Mouse (Mus musculus) CH12.LX (cell line): ENCODE measurements around the gene Hoxd12. TPM values are rescaled to one million over a fixed set of nuclear protein-coding genes. Genes with fewer than 3 reads are reported as not detected.

Source experiments
- DNase-seq: peaks from one replicate; pipeline ENCODE4 v3.0.0-alpha.2; 2013; ENCODE audit errors: extremely low read depth
- H3K27ac ChIP-seq: 2 replicates; pipeline ENCODE4 v1.5.1; 2012; ENCODE audit warnings: low read depth, mild to moderate bottlenecking, control low read depth, moderate library complexity; ENCODE audit not compliant: insufficient read depth
- H3K27me3 ChIP-seq: replicated peaks from 2 replicates; pipeline ENCODE3; 2012; ENCODE audit warnings: inconsistent platforms
- H3K36me3 ChIP-seq, 2 experiments: replicated peaks in 1 of 2; 2 replicates each; pipeline versions ENCODE3 to v1.6.1; 2012; ENCODE audit warnings: inconsistent platforms in 1 of 2, low read length in 1 of 2, mild to moderate bottlenecking in 1 of 2, mixed read lengths in 1 of 2, moderate library complexity in 1 of 2; ENCODE audit not compliant: control insufficient read depth in 1 of 2, insufficient read depth in 1 of 2
- H3K4me1 ChIP-seq, 2 experiments: 2 replicates each; pipeline ENCODE4 v1.6.1; 2012; ENCODE audit warnings: inconsistent platforms in 1 of 2, moderate library complexity in 1 of 2; ENCODE audit not compliant: insufficient read depth in 2 of 2, control insufficient read depth in 1 of 2
- H3K4me2 ChIP-seq: 2 replicates; pipeline ENCODE4 v1.6.1; 2012; ENCODE audit warnings: low read depth, mild to moderate bottlenecking, control low read depth; ENCODE audit not compliant: poor library complexity, insufficient read depth, severe bottlenecking
- H3K4me3 ChIP-seq, 3 experiments: fragments of 150-350 bp in 1 of 3; sonication (generic) in 1 of 3; replicated peaks in 1 of 3; 2 replicates each; pipeline versions ENCODE3 to v1.5.1; 2011 to 2012; ENCODE audit warnings: low read depth in 2 of 3, low read length in 2 of 3, mild to moderate bottlenecking in 2 of 3, moderate library complexity in 2 of 3, control low read depth in 1 of 3, improper control_type of control experiment in 1 of 3, inconsistent platforms in 1 of 3, mixed read lengths in 1 of 3; ENCODE audit not compliant: poor library complexity in 1 of 3
- H3K79me2 ChIP-seq: replicated peaks from 2 replicates; pipeline ENCODE4 v1.6.1; 2012; ENCODE audit warnings: mild to moderate bottlenecking, moderate library complexity; ENCODE audit not compliant: control insufficient read depth, poor library complexity, insufficient read depth, severe bottlenecking; ENCODE audit errors: extremely low read depth
- H3K9ac ChIP-seq: 2 replicates; pipeline ENCODE4 v1.6.1; 2012; ENCODE audit warnings: low read depth, mild to moderate bottlenecking, control low read depth, moderate library complexity; ENCODE audit not compliant: insufficient read depth
- H3K9me3 ChIP-seq: replicated peaks from 2 replicates; pipeline ENCODE3; 2012; ENCODE audit warnings: low read length, inconsistent platforms, mixed read lengths
- BHLHE40 ChIP-seq: IDR thresholded peaks from 2 replicates; pipeline ENCODE4 v1.6.1; 2011; ENCODE audit warnings: mild to moderate bottlenecking, low read depth, low read length, improper control_type of control experiment
- CHD2 ChIP-seq: IDR thresholded peaks from 2 replicates; pipeline ENCODE4 v1.6.1; 2011; ENCODE audit warnings: low read length, improper control_type of control experiment
- CTCF ChIP-seq, 2 experiments: IDR thresholded peaks in 1 of 2; conservative IDR thresholded peaks in 1 of 2; 2 replicates each; pipeline ENCODE4 v1.5.1; 2011 to 2012; ENCODE audit warnings: low read depth in 2 of 2, low read length in 2 of 2, improper control_type of control experiment in 1 of 2, inconsistent platforms in 1 of 2, mild to moderate bottlenecking in 1 of 2, moderate library complexity in 1 of 2
- E2F4 ChIP-seq: IDR thresholded peaks from 2 replicates; pipeline ENCODE4 v1.6.1; 2011; ENCODE audit warnings: low read depth, low read length, improper control_type of control experiment; ENCODE audit not compliant: insufficient replicate concordance
- GABPA ChIP-seq: IDR thresholded peaks from 2 replicates; pipeline ENCODE4 v1.6.1; 2012; ENCODE audit warnings: low read depth, low read length, improper control_type of control experiment, inconsistent platforms; ENCODE audit not compliant: insufficient replicate concordance
- HCFC1 ChIP-seq: IDR thresholded peaks from 2 replicates; pipeline ENCODE4 v1.6.1; 2012; ENCODE audit warnings: low read depth, mild to moderate bottlenecking, inconsistent platforms, low read length, improper control_type of control experiment
- IRF4 ChIP-seq: IDR thresholded peaks from 2 replicates; pipeline ENCODE4 v1.6.1; 2014; ENCODE audit warnings: low read depth, mild to moderate bottlenecking, inconsistent platforms, low read length, improper control_type of control experiment
- JUN ChIP-seq: IDR thresholded peaks from 2 replicates; pipeline ENCODE4 v1.6.1; 2011; ENCODE audit warnings: low read depth, mild to moderate bottlenecking, low read length, improper control_type of control experiment, moderate library complexity; ENCODE audit not compliant: insufficient read depth
- JUND ChIP-seq: conservative IDR thresholded peaks from 2 replicates; pipeline ENCODE4 v1.6.1; 2011; ENCODE audit warnings: low read depth, low read length, improper control_type of control experiment
- MEF2A ChIP-seq: IDR thresholded peaks from 2 replicates; pipeline ENCODE4 v1.6.1; 2014; ENCODE audit warnings: low read depth, mild to moderate bottlenecking, inconsistent platforms, low read length, improper control_type of control experiment, borderline replicate concordance
- MXI1 ChIP-seq: IDR thresholded peaks from 2 replicates; pipeline ENCODE4 v1.6.1; 2011; ENCODE audit warnings: mild to moderate bottlenecking, low read depth, low read length, improper control_type of control experiment
- PAX5 ChIP-seq: IDR thresholded peaks from 2 replicates; pipeline ENCODE4 v1.6.1; 2012; ENCODE audit warnings: low read length, inconsistent platforms, mixed read lengths
- POLR2AphosphoS2 ChIP-seq: IDR thresholded peaks from 2 replicates; pipeline ENCODE4 v1.6.1; 2011; ENCODE audit warnings: low read depth, low read length, improper control_type of control experiment
- RAD21 ChIP-seq: IDR thresholded peaks from 2 replicates; pipeline ENCODE4 v1.6.1; 2011; ENCODE audit warnings: low read depth, mild to moderate bottlenecking, low read length, improper control_type of control experiment, moderate library complexity
- RCOR1 ChIP-seq: conservative IDR thresholded peaks from 2 replicates; pipeline ENCODE4 v1.6.1; 2012; ENCODE audit warnings: low read depth, mild to moderate bottlenecking, inconsistent platforms, low read length, improper control_type of control experiment
- SIN3A ChIP-seq: IDR thresholded peaks from 2 replicates; pipeline ENCODE4 v1.6.1; 2012; ENCODE audit warnings: low read length, improper control_type of control experiment, inconsistent platforms
- SMC3 ChIP-seq: IDR thresholded peaks from 2 replicates; pipeline ENCODE4 v1.6.1; 2011; ENCODE audit warnings: low read depth, low read length, improper control_type of control experiment
- UBTF ChIP-seq: IDR thresholded peaks from 2 replicates; pipeline ENCODE4 v1.6.1; 2012; ENCODE audit warnings: low read depth, mild to moderate bottlenecking, inconsistent platforms, low read length, improper control_type of control experiment, moderate library complexity
- USF1 ChIP-seq: IDR thresholded peaks from 2 replicates; pipeline ENCODE4 v1.6.1; 2014; ENCODE audit warnings: low read depth, mild to moderate bottlenecking, inconsistent platforms, low read length, improper control_type of control experiment
- ZC3H11A ChIP-seq: IDR thresholded peaks from 2 replicates; pipeline ENCODE4 v1.6.1; 2012; ENCODE audit warnings: low read depth, mild to moderate bottlenecking, inconsistent platforms, low read length, improper control_type of control experiment
- ZMIZ1 ChIP-seq: IDR thresholded peaks from 2 replicates; pipeline ENCODE4 v1.6.1; 2012; ENCODE audit warnings: low read depth, mild to moderate bottlenecking, inconsistent platforms, low read length, improper control_type of control experiment
- ZNF384 ChIP-seq: IDR thresholded peaks from 2 replicates; pipeline ENCODE4 v1.6.1; 2012; ENCODE audit warnings: low read depth, low read length, improper control_type of control experiment, inconsistent platforms
- dilution Hi-C: fragments of 300-500 bp; cut with MboI; formaldehyde crosslinking; loops from 2 replicates; pipeline ENCODE4 v1.14.3; 2020; ENCODE audit warnings: low sequenced_read_pairs; ENCODE audit not compliant: extremely low pct_unique_long_range_greater_than_20kb, extremely low pct_ligation_motif_present
- in situ Hi-C: fragments of 300-500 bp; cut with MboI; formaldehyde crosslinking; loops from 3 replicates; pipeline ENCODE4 v1.14.3; 2019; ENCODE audit warnings: low sequenced_read_pairs, low pct_ligation_motif_present, low pct_unique_long_range_greater_than_20kb, mixed read lengths
- polyA plus RNA-seq: library from polyadenylated mRNA; unstranded; fragments of >175 nt; gene quantifications from 2 replicates; pipeline ENCODE4 v1.2.1, GENCODE M21; 2012; ENCODE audit warnings: low read depth; ENCODE audit not compliant: insufficient read length
- total RNA-seq, 2 experiments: library from RNA; depleted of rRNA; stranded (reverse); fragments of 300-350 nt in 1 of 2; fragments of >200 nt in 1 of 2; gene quantifications; 2 replicates each; pipeline ENCODE4 v1.2.3; 2012 to 2014

Gene Hoxd12
- total and polyA plus RNA-seq, 3 experiments = not detected

DNA sequence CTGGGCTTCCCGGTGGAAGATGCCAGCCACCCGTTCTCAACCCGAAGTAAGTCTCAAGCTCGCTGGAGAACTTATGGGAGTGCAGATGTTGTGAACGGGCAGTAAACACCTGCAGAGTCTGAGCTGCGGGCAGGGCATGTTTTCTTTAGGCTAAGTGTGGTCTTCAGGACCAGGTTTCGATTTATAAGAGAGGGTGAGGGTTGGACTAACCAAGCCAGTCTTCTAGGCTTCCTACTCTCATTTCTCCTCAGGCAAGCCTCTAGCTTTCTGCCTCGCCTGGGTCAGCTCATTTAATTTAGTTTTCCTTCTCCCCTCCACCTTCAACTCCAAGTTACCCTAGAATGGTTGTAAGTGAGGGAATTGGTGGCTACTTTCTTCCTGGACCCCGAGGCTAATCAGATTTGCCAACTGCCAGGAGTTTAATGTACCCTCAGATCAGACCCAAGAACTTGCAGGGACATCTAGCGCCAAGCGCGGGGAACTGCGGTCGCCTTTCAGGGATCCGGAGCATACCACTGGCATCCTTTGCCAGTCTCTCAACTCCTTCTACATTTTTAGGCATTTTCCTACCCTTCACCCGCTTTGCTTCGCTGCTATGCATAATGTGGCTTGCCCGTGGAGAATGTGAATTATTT lies 11.4 kb upstream of the Hoxd12 start:
- H3K79me2 ChIP-seq = no peaks in the 10 kb centered on the region
- peaks cover 22% of the 10 kb centered on the region for H3K9me3 ChIP-seq
- H3K36me3 ChIP-seq = no peaks in the 10 kb centered on the region
- no peak overlapping the region for H3K27ac ChIP-seq
- dilution Hi-C loops (no loop called here), in situ Hi-C loops (loop anchor here (10.0 to 25.0 kb wide), 3 partner anchors 369 to 1076 kb away; partner anchors contain the start of gene Chrna1)
- H3K9ac ChIP-seq = 0 out of 2 replicates have a peak overlapping the region, but pooled peaks have one; percentile 9
- H3K4me3 ChIP-seq = peak overlapping the region; percentile 23 to 33 (median 32)
- TF ChIP-seq UBTF (no peak), BHLHE40 (no peak), ZNF384 (no peak), RCOR1 (no peak), HCFC1 (no peak), CTCF (conservative IDR thresholded peaks at IDR 0.05 in 1 of 2, IDR thresholded peaks at IDR 0.05 in 1 of 2; ENCODE audit: low read depth in 2 of 2, low read length in 2 of 2) (peak; percentile 42 to 80), MXI1 (no peak), ZMIZ1 (no peak), PAX5 (no peak), USF1 (no peak), POLR2AphosphoS2 (no peak), SIN3A (no peak), IRF4 (no peak), JUN (no peak), ZC3H11A (0 out of 2 replicates have a peak, but pooled peaks have one; percentile 9), E2F4 (no peak), GABPA (no peak), RAD21 (peak; percentile 82), MEF2A (no peak), CHD2 (no peak), SMC3 (peak; percentile 72), JUND (no peak)
- peak overlapping the region; percentile 90 for H3K4me2 ChIP-seq
- peaks cover 0 to 5% of the 10 kb centered on the region in 2 experiments; a peak in 2 of 4 replicates for H3K4me1 ChIP-seq
- H3K27me3 ChIP-seq = no peaks in the 10 kb centered on the region
- peak; percentile 52 for DNase-seq
